Mouse (Mus musculus) brain, embryonic 14.5 days (tissue): ENCODE data around the gene Gfap.

Source experiments
- CTCF ChIP-seq: fragments of 200-500 bp; IDR thresholded peaks from 2 replicates; pipeline ENCODE4 v1.5.1; 2012; ENCODE audit warnings: inconsistent platforms, mild to moderate bottlenecking, moderate library complexity, borderline replicate concordance; ENCODE audit not compliant: insufficient read depth, insufficient read length; ENCODE audit errors: extremely low read depth
- POLR2A ChIP-seq: fragments of 200-500 bp; IDR thresholded peaks from 2 replicates; pipeline ENCODE4 v1.6.1; 2012; ENCODE audit warnings: mild to moderate bottlenecking, inconsistent platforms, borderline replicate concordance; ENCODE audit not compliant: poor library complexity, insufficient read depth, insufficient read length, severe bottlenecking; ENCODE audit errors: extremely low read depth

GRCm38 (mm10) chr11:102941236-102941635, 40.5 kb upstream of the Gfap start:
- TF ChIP-seq CTCF (no peak), POLR2A (no peak)
